Mouse (Mus musculus) activated CD4-positive, CD25-positive, alpha-beta regulatory T cell, adult 9 weeks (primary cell): ENCODE measurements around the gene Mapkapk5. TPM values are rescaled to one million over a fixed set of nuclear protein-coding genes. Genes with fewer than 3 reads are reported as not detected.

Source experiments
- polyA plus RNA-seq: library from polyadenylated mRNA; unstranded; fragments of 100-300 nt; shearing (Covaris generic); gene quantifications from one replicate; pipeline ENCODE4 v1.2.1, GENCODE M21; 2017

Gene Mapkapk5
- polyA plus RNA-seq = 24.3 TPM

GRCm38 (mm10) chr5:121545793-121546529 is at the start of gene Mapkapk5:
TSS of gene Mapkapk5 (minus strand) at chr5:121545905.

GRCm38 (mm10) chr5:121593451-121594401 is 48.0 kb upstream of the Mapkapk5 start, which contains the start of gene Aldh2:
TSS of gene Aldh2 (minus strand) at chr5:121593824.

GRCm38 (mm10) chr5:121544910-121545792 is 554 bp downstream of the Mapkapk5 start, which contains the start of the genes Adam1a and Gm42878:
TSS of gene Adam1a (minus strand) at chr5:121545482.
TSS of gene Gm42878 (minus strand) at chr5:121545482.

GRCm38 (mm10) chr5:121503231-121503630 is 42.5 kb downstream of the Mapkapk5 start, which contains the start of gene Adam1b:
TSS of gene Adam1b (minus strand) at chr5:121503435.

Other genes with a start within 250 kb of the Mapkapk5 start
- 62.9 TPM for gene Trafd1, start 160.3 kb downstream of the Mapkapk5 start, polyA plus RNA-seq
- 40.6 TPM for gene Naa25, start 148.0 kb downstream of the Mapkapk5 start, polyA plus RNA-seq
- gene Tmem116, start 94.0 kb downstream of the Mapkapk5 start, polyA plus RNA-seq = 1.5 TPM
- gene Erp29, start 93.4 kb downstream of the Mapkapk5 start, polyA plus RNA-seq = 67.2 TPM
- gene Adam1b, start 42.5 kb downstream of the Mapkapk5 start, polyA plus RNA-seq = not detected
- 1.0 TPM for gene Adam1a, start 423 bp downstream of the Mapkapk5 start, polyA plus RNA-seq
- gene Gm42878, start 423 bp downstream of the Mapkapk5 start, polyA plus RNA-seq = not detected
- 17.5 TPM for gene Aldh2, start 47.9 kb upstream of the Mapkapk5 start, polyA plus RNA-seq
- gene Acad12, start 73.0 kb upstream of the Mapkapk5 start, polyA plus RNA-seq = 3.4 TPM
- 11.0 TPM for gene Acad10, start 114.6 kb upstream of the Mapkapk5 start, polyA plus RNA-seq
- 6.8 TPM for gene Brap, start 114.7 kb upstream of the Mapkapk5 start, polyA plus RNA-seq
- gene Atxn2, start 165.4 kb upstream of the Mapkapk5 start, polyA plus RNA-seq = 16.3 TPM